12 mouse cellular contexts compared by ENCODE assay signal in the genomic region with DNA sequence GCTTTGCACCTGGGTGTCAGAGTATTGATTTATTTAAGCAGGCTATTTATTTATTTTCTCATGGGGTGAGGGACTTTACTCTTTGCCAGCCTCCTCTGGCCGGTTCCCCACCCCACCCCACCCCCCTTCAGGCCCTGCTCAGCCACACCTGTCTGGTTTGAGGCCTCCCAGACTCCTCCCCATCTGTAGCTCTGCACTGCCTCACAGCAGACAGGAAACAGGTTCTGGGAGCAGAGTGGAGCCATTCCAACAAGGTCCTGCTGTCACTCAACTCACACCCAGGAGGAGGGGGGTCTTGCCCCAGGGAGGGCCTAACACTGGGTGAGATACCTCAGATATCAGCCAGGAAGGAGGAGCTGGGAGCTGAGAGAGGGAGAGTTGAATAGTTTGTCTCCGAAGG. TPM values are rescaled to one million over a fixed set of nuclear protein-coding genes. Genes with fewer than 3 reads are reported as not detected.
DNase-seq lines count a peak whose midpoint lies in the region; ATAC-seq and TF ChIP-seq lines count a peak whose summit lies in the region.
"Had no signal": no experiment of that assay in that cellular context is flagged by ENCODE, and none has a peak within 500 bp of the region (broad histone marks: within the 10 kb centered on the region; RNA-seq: fewer than 3 reads in every experiment).

No protein-coding gene starts in this region.

- no peak for TF ChIP-seq EP300 in heart, postnatal 0 days (IDR thresholded peaks at IDR 0.05; ENCODE audit: low read depth)
- TF ChIP-seq EP300 in liver, embryonic 14.5 days (IDR thresholded peaks at IDR 0.05; ENCODE audit: low read depth) = no peak

- no peak overlapping the region for H3K27ac ChIP-seq in heart, postnatal 0 days (ENCODE audit: low read depth)
- peak overlapping the region; percentile 24; the same call in 1 of the 2 replicates for H3K27ac ChIP-seq in embryonic facial prominence, embryonic 10.5 days (replicated peaks)
- H3K27ac ChIP-seq in forebrain, embryonic 16.5 days (ENCODE audit: low read length) = no peak overlapping the region
- H3K27ac ChIP-seq in liver, embryonic 14.5 days = no peak overlapping the region

- no peak for DNase-seq in heart, postnatal 0 days (ENCODE audit: low spot score)
- DNase-seq in heart, adult 9 months (ENCODE audit: low spot score in 2 of 2) = no peak
- peak; percentile 64 for DNase-seq in embryonic facial prominence, embryonic 10.5 days (ENCODE audit: low spot score)
- DNase-seq in liver, embryonic 14.5 days (ENCODE audit: low read depth in 3 of 3, low spot score in 3 of 3) = no peak
- DNase-seq in right cerebral cortex, adult 18-20 months = no peak
- DNase-seq in adrenal gland, adult (ENCODE audit: inconsistent age in 2 of 2, low spot score in 1 of 2) = no peak
- no peak for DNase-seq in right cerebral cortex, postnatal 10 days (ENCODE audit: low spot score in 2 of 2)
- DNase-seq: cerebellum, adult 2 months; gastrocnemius, postnatal 36 days; midbrain, embryonic 14.5 days; thymus, adult 2 months had no signal

- TF ChIP-seq CTCF in heart, postnatal 0 days (IDR thresholded peaks at IDR 0.05; ENCODE audit: low read depth) = no peak
- TF ChIP-seq CTCF in liver, embryonic 14.5 days (IDR thresholded peaks at IDR 0.05; ENCODE audit: low read depth) = no peak

- H3K4me2 ChIP-seq in heart, postnatal 0 days (ENCODE audit: low read depth, low read length) = no peak overlapping the region
- no peak overlapping the region for H3K4me2 ChIP-seq in forebrain, embryonic 16.5 days (ENCODE audit: low read length)
- no peak overlapping the region for H3K4me2 ChIP-seq in liver, embryonic 14.5 days (ENCODE audit: low read depth)

- peaks cover 22% of the 10 kb centered on the region; the same call in 1 of the 2 replicates for H3K4me1 ChIP-seq in heart, postnatal 0 days (ENCODE audit: control insufficient read depth, insufficient read depth)
- H3K4me1 ChIP-seq in embryonic facial prominence, embryonic 10.5 days = peaks cover 27% of the 10 kb centered on the region
- peaks cover 33% of the 10 kb centered on the region for H3K4me1 ChIP-seq in forebrain, embryonic 16.5 days (replicated peaks; ENCODE audit: control insufficient read depth, insufficient read depth, low read length)
- peaks cover 0 to 17% of the 10 kb centered on the region in 2 experiments; a peak in 3 of 4 replicates for H3K4me1 ChIP-seq in liver, embryonic 14.5 days (replicated peaks; ENCODE audit: control insufficient read depth in 2 of 2, insufficient read depth in 2 of 2, low read length in 1 of 2)

- H3K36me3 ChIP-seq in heart, postnatal 0 days (replicated peaks; ENCODE audit: control insufficient read depth, insufficient read depth, low read length) = no peaks in the 10 kb centered on the region
- no peaks in the 10 kb centered on the region for H3K36me3 ChIP-seq in embryonic facial prominence, embryonic 10.5 days (replicated peaks)
- H3K36me3 ChIP-seq in forebrain, embryonic 16.5 days (ENCODE audit: control insufficient read depth, insufficient read depth) = no peaks in the 10 kb centered on the region
- H3K36me3 ChIP-seq in liver, embryonic 14.5 days (replicated peaks; ENCODE audit: control insufficient read depth, insufficient read depth, low read depth) = no peaks in the 10 kb centered on the region

- 7% methylated on average over 2 of the region's 2 CpGs for WGBS in heart, postnatal 0 days
- whole genome bisulfite sequencing in embryonic facial prominence, embryonic 10.5 days = 6% methylated on average over 2 of the region's 2 CpGs
- WGBS in forebrain, embryonic 16.5 days = 5% methylated on average over 2 of the region's 2 CpGs
- WGBS in liver, embryonic 14.5 days (ENCODE audit: insufficient replicate concordance) = 22% methylated on average over 2 of the region's 2 CpGs

- no peak overlapping the region for H3K4me3 ChIP-seq in heart, postnatal 0 days (ENCODE audit: low read depth, low read length)
- H3K4me3 ChIP-seq in embryonic facial prominence, embryonic 10.5 days = no peak overlapping the region
- no peak overlapping the region for H3K4me3 ChIP-seq in forebrain, embryonic 16.5 days (replicated peaks; ENCODE audit: low read length)
- no peak overlapping the region for H3K4me3 ChIP-seq in liver, embryonic 14.5 days (ENCODE audit: insufficient read depth in 1 of 2, low read depth in 2 of 2, low read length in 2 of 2)

- H3K9ac ChIP-seq in heart, postnatal 0 days (replicated peaks; ENCODE audit: low read depth, low read length) = no peak overlapping the region
- no peak overlapping the region for H3K9ac ChIP-seq in forebrain, embryonic 16.5 days (replicated peaks; ENCODE audit: low read depth, low read length)
- H3K9ac ChIP-seq in liver, embryonic 14.5 days (replicated peaks) = no peak overlapping the region

- no peaks in the 10 kb centered on the region for H3K27me3 ChIP-seq in heart, postnatal 0 days (ENCODE audit: control insufficient read depth, insufficient read depth, low read length)
- no peaks in the 10 kb centered on the region for H3K27me3 ChIP-seq in embryonic facial prominence, embryonic 10.5 days (replicated peaks; ENCODE audit: low read depth, poor library complexity, severe bottlenecking)
- no peaks in the 10 kb centered on the region for H3K27me3 ChIP-seq in forebrain, embryonic 16.5 days (replicated peaks; ENCODE audit: control insufficient read depth, insufficient read depth, low read length)
- H3K27me3 ChIP-seq in liver, embryonic 14.5 days (ENCODE audit: control insufficient read depth, insufficient read depth, low read length) = no peaks in the 10 kb centered on the region

- no peaks in the 10 kb centered on the region for H3K9me3 ChIP-seq in heart, postnatal 0 days (replicated peaks; ENCODE audit: control insufficient read depth, low read length)
- H3K9me3 ChIP-seq in embryonic facial prominence, embryonic 10.5 days = no peaks in the 10 kb centered on the region
- H3K9me3 ChIP-seq in forebrain, embryonic 16.5 days (ENCODE audit: control insufficient read depth, low read length) = no peaks in the 10 kb centered on the region
- H3K9me3 ChIP-seq in liver, embryonic 14.5 days (ENCODE audit: control insufficient read depth, low read length) = no peaks in the 10 kb centered on the region

- ATAC-seq in heart, postnatal 0 days (ENCODE audit: insufficient read depth, low read depth) = peak; percentile 55
- peak; percentile 39 for ATAC-seq in forebrain, embryonic 16.5 days
- peak; percentile 31 for ATAC-seq in liver, embryonic 14.5 days (ENCODE audit: insufficient read depth)

RNA-seq across cellular contexts. Expression of a gene that starts 7.5 kb away (rescaled TPM):
- 14.3 and 14.4 TPM in 2 replicates for total RNA-seq in heart, postnatal 0 days (2014; rRNA removed; ENCODE audit: low replicate concordance)
- 3.5 and 4.0 TPM in 2 replicates for polyA plus RNA-seq in heart, postnatal 0 days (2015; fragmentation: Nextera tagmentation; extraction: Ambion mirVana)
- 12.9 and 15.3 TPM in 2 replicates for polyA plus RNA-seq in embryonic facial prominence, embryonic 10.5 days (2016; fragmentation: Nextera tagmentation; extraction: Ambion mirVana)
- polyA plus RNA-seq in forebrain, embryonic 16.5 days (2015; fragmentation: Nextera tagmentation; extraction: Ambion mirVana) = 76.0 and 80.3 TPM in 2 replicates
- 1.1 TPM in 2 replicates for polyA plus RNA-seq in liver, embryonic 14.5 days (2012; rRNA removed)
- polyA plus RNA-seq in liver, embryonic 14.5 days (2014; fragmentation: Nextera tagmentation; extraction: Ambion mirVana) = 1.2 and 1.9 TPM in 2 replicates
